Mouse (Mus musculus) heart, postnatal 14 days (tissue): ENCODE results near the gene Wdr5b. TPM values are rescaled to one million over a fixed set of nuclear protein-coding genes. Genes with fewer than 3 reads are reported as not detected.
A peak's percentile ranks its signal among the peaks of the same experiment; 100 is the strongest.

Source experiments
- DNase-seq, 2 experiments: peaks; one replicate each; pipeline ENCODE4 v3.0.0; 2021 to 2022
- intact Hi-C: fragments of 180-260 bp; cut with DNase I; formaldehyde crosslinking; loops from one replicate; pipeline ENCODE4 v1.15.1; 2025
- total RNA-seq, 2 experiments: library from RNA; stranded (reverse); gene quantifications; 2 replicates each; pipeline ENCODE4 v1.2.3; 2021

Gene Wdr5b
- total RNA-seq, 2 experiments from 2014 or later: 2.8 to 3.3 TPM

DNA sequence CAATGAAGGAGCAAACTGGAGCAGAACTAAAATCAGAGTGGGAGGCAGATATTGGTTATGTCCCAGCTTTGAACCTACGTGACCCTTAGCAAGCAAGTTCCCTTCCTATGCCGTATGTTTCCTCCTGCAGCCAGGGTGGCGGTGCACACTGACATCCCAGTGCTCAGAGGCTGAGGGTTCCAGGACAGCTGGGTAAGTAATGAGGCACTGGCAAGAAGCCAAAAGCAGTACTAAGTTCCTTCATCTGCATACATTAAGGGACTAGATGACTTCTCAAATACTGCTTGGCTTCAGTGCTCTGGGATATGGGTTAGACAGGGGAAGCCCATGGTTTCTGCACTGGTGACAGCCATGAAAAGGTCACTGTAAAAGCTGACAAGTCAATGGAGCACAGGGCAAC lies 27.4 kb downstream of the Wdr5b start:
- DNase-seq: no peak
- intact Hi-C loops: loop anchor here (5.0 kb wide), 1 partner anchor 86 kb away; no protein-coding TSS in a partner anchor

DNA sequence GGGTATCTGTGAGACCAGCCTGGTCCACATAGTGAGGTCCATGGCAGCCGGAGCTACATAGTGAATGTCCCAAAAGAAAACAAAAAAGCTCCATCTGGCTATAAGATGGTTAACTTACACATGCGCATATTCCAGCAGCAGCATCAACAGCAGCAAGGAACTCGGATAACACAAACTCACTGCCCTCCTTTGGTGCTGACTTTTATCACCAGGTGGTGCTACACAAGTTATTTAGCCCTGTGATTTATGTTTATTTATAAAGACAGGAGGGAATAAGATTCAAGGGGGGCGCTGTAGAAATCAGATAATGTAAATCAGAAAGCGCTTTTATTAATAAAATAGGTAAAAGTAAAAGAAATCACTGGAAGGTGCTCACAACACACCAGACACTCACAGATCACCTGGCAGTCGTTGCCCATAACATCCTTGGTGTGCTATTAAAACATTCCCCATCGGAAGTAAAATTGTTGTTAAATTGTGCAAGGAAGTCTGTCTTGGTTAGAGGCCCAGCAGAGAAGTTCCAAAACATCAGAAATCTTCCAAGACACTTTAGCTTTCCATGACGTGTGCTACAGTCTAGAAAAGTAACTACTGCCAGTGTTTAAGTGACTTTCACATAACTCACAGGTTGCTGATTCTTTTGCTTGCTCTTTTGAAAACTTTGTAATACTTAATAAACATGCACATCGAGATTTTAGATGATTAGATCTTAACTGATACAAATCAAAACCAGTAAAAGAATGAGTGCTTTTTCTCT lies 29.0 kb downstream of the Wdr5b start:
- intact Hi-C loops: loop anchor here (2.0 to 10.0 kb wide), 4 partner anchors 27 to 805 kb away; partner anchors contain the start of genes Eaf2, Golgb1 and Iqcb1
- DNase-seq: no peak

DNA sequence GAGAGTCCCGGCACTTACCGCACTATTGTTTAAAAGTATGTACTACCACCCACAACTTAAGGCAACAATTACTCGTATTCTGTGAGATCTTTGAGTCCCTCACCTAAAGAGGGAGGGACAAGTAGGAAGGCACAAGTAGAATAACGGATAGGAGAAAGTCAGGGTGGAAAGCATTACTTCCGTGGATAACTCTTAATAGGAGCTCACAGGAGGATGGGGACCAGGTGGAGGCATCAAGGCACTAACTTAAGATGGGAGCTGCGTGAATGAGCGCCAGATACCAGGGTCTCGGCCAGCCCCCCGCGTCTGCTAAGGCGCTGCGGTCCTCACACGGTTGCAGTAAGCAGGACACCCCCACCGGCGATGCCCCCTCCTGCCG lies 30.1 kb downstream of the Wdr5b start:
- no peak for DNase-seq
- intact Hi-C loops: loop anchor here (2.0 to 10.0 kb wide), 3 partner anchors 28 to 804 kb away; partner anchors contain the start of genes Eaf2, Golgb1 and Iqcb1

DNA sequence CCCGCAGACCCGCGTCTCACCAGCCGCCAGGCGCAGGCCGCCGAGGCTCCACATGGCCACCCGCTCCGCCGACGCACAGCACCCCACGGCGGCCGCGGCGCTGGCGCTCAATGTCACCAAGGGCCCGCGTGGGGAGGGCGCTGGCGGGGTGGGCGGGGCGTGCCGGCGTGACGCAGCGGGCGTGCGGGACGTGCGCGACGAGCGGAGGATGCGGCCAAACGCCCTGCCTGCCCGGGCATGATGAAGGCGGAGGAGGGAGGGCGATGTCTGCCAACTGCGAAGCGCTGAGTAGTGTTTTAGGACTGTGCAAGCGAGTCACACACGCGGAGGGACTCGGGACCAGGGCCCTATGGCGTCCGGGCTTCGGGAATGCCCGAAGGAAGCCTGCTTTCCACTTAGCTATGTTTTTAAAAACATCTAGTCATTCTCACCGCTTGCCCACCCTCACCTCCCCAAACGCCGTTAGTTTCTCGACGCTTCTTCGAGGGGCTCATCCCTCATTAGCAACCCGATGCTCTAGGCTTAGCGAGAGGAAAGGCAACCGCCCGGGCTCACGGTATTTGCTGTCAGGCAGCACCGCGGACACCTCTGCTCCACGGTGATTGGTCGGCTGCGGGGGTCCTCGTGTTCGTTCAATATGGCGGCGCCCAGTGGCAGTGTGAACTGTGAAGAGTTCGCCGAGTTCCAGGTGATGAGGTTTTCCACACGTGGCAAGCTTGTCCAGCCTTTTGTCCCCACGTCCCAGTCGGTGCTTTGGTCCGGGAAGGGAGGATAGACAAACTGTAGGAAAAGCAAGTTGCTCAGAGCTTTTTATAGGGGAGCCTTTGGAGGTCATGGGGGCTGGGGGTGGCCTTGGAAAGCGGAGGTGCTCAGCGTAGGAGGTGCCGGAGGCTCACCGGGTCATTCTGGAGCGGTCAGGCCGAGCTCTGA lies 30.7 kb downstream of the Wdr5b start, which contains the start of the genes Fam162a and Ccdc58:
Gene Fam162a (minus strand): TSS at position 145 of the 930 bp plus-strand sequence.
Gene Ccdc58 (plus strand): TSS at position 236 of the 930 bp plus-strand sequence.
- DNase-seq: peak; percentile 93 to 94
- intact Hi-C loops: loop anchor here (2.0 to 10.0 kb wide), 3 partner anchors 29 to 803 kb away; partner anchors contain the start of genes Eaf2, Golgb1 and Iqcb1

DNA sequence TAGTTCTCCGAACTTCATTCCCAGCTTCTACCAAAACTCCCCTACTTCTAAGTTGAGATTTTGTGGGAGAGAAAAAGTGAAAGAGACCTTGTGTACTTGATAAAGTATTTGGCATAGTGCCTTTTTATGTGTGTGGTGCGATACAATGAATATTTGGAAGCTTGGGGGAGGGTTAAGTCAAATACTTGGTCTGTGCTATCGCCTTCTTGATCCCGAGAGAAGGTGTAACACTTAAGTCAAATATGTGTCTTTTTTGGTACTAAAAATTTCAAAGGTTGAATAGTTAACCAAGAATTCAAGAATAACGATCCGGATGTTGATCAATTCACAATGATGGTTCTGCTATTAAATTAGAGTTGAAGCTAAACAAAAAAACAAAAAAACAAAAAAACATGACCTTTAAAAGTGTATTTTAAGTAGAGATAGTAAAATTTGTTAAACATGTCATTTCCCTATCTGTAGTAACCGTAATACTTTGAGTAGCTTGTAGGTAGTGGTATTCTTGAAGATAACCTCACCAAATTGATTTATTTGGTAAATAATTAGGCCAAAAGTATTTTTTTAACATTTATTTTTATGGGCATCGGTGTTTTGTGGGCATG lies 31.5 kb downstream of the Wdr5b start:
- no peak for DNase-seq
- intact Hi-C loops: loop anchor here (10.0 kb wide), 2 partner anchors 752 to 802 kb away; partner anchors contain the start of genes Eaf2, Golgb1 and Iqcb1

DNA sequence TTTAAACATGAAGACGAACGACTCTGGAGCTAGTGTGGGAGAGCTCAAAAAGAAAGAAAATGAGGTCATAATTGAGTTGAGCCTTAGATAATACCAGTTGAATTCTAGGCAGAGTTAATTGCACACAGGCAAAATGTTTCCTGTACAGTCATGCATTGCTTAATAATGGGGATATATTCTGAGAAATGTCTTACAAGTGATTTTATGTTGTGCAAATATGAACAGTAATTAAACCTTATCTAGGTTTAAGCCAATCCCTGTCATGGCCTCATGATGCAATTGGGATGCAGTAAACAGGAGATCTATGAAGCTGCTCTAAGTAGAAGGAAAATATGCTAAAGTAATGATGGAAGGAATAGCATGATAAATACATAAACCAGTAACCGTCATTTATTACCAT lies 33.8 kb downstream of the Wdr5b start:
- intact Hi-C loops: loop anchor here (10.0 kb wide), 2 partner anchors 750 to 800 kb away; partner anchors contain the start of genes Eaf2, Golgb1 and Iqcb1
- no peak for DNase-seq

DNA sequence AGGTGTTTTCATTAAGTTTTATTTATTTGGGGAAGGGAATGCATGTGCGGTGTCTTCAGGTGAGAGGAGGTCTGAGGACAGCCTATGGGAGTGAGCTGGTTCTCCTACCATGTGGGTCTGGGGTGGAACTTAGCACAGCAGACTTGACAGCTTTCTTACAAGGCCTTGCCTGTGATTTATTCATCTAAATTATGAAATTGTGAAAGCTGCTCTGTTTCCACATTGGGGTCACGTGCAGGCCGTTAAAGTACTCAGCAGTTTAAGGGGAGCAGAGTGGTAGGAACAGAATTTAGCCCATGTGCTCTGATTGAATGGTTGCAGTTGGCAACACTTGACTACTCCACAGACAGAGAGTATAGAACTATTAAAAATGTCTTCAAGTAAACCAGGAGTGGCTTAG lies 38.9 kb downstream of the Wdr5b start:
- intact Hi-C loops: loop anchor here (10.0 kb wide), 2 partner anchors 745 to 795 kb away; partner anchors contain the start of genes Eaf2, Golgb1 and Iqcb1
- DNase-seq: no peak

DNA sequence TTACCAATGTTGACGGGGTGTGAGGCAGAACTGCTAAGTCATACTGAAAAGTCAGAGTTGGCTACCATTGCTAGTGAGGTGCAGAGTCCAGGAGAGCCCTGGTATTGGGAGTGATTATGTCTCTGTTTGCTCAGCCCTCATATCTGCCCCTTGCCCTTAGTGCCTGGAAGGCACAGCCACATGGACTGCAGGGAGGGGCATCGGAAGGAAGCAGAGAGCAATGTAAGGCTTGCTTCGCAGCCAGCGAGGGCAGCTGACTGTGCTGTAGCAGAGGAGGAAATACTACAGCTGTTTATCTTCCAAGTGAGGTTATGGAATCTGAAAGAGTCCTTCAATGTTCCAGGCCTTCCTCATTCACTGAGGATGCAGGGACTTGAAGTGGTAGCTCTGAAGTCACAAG lies 46.9 kb downstream of the Wdr5b start:
- intact Hi-C loops: no loop called here
- no peak for DNase-seq

DNA sequence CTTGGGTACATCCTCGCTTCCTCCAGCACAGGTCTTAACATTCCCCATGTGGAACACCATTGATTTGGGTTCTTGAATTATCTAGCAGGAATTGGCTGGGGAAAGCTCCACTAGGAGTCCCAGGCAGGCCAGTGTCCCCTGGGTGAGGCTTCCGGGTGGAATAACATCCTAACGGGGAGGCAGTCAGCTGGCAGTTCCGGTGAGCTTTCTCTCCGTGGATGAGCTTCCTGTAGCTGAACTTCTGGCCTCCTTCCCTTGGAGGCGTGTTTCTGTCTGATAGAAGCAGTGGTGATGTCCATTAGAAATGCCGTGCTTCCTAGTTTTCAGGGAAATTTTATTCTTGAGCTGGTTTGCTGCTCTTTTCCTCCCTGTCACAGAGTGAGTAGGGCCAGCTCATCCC lies 48.1 kb downstream of the Wdr5b start:
- DNase-seq: peak in 1 of 2 experiments; percentile 15
- intact Hi-C loops: no loop called here

DNA sequence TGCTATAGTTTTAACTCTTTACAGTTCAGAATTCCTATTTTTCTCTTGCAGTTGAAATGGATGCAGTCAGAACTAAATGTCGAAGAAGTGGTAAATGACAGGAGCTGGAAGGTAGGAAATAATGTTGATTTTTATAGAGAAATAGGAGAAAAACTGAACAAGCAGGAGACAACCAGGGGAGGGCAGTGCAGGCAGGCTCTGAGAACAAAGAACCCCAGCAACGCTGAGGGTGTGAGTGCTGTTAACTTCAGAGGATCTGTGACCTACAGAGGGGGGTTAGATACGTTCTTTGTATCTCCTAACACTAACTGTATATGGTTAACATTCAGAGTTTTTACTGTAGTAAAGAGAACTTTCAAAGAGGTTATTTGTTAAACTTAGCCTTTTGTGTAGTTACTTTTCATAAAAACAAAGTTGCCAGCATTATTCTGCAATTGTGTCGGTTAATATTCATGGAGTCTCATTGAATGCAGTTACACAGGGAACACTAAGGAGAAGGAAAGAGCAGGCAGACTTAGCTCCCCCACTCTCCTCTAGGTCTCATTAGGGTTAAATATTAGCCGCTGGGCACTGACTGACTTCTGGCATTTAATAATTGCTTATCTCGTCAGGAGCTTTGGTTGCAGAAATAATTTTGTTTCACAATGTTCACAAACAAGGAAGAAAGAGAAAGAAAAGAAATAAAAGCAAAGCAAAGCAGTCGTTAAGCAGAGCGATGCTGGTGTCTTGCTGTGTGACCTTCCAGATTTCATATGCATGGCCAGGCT lies 49.0 kb downstream of the Wdr5b start:
- intact Hi-C loops: no loop called here
- DNase-seq: no peak

DNA sequence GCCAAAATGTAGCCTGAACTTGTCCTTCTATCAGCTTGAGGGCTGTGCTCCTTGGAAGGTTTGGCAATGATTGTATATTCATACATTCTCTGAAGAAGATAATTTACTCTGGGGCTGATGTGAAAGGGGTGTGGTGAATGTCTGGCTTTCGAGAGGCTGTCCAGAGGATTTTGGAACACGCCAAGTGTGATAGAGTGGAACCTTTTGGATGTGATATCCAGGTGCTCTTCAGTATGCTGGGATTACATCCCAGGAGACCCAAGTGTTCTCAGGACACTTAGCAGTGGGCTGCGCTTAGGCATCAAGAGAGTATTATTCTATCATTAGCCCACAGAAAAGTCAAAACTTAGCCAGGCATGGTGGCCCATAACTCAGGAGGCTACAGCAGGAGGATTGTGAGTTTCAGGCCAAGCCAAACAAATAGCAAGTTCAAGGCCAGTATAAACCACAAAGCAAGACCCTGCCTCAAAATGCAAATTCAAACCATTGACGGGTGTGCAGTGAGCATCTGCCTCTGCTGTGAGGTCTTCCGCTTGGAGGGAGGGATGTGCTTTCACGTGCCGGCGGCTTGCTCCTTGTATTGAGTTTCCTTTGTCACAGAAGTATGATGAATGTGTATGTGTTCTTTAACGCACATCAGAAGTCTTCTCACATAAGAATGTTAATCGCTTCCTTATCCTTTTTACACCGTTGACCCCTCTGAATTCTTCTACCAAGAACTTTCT lies 50.0 kb downstream of the Wdr5b start:
- intact Hi-C loops: no loop called here
- DNase-seq: no peak

Other genes with a start within 250 kb of the Wdr5b start
- 10 to 100 TPM in 1 of 2 experiments, 1 to 10 TPM in 1; 9.8 to 10.0 TPM for gene Parp14, start 169.6 kb upstream of the Wdr5b start, total RNA-seq
- gene Parp9, start 102.7 kb upstream of the Wdr5b start, total RNA-seq: 10 to 100 TPM; 11.5 to 13.0 TPM
- 1 to 10 TPM; 9.4 to 9.9 TPM for gene Dtx3l, start 102.0 kb upstream of the Wdr5b start, total RNA-seq
- gene Kpna1, start 62.4 kb upstream of the Wdr5b start, total RNA-seq: 10 to 100 TPM; 89.2 to 91.3 TPM
- 100 to 1,000 TPM; 205 to 206 TPM for gene Fam162a, start 30.4 kb downstream of the Wdr5b start, total RNA-seq
- gene Ccdc58, start 30.5 kb downstream of the Wdr5b start, total RNA-seq: 10 to 100 TPM; 32.4 to 34.2 TPM
- not detected for gene Csta1, start 90.1 kb downstream of the Wdr5b start, total RNA-seq
- gene Stfa2l1, start 115.6 kb downstream of the Wdr5b start, total RNA-seq: not detected
- not detected for gene Gm5483, start 143.0 kb downstream of the Wdr5b start, total RNA-seq
- gene Gm5416, start 169.2 kb downstream of the Wdr5b start, total RNA-seq: not detected
- not detected for gene 2010005H15Rik, start 180.3 kb downstream of the Wdr5b start, total RNA-seq
- gene Stfa1, start 235.8 kb downstream of the Wdr5b start, total RNA-seq: not detected